Mouse (Mus musculus): ENCODE results near the gene Prss1. TPM values are rescaled to one million over a fixed set of nuclear protein-coding genes. Genes with fewer than 3 reads are reported as not detected.
"Not testable (repeated sequence)": the region's sequence is repeated elsewhere in the genome, so short reads cannot be mapped to it uniquely, and the experiment has no call there.

Prss1 gene
- polyA plus RNA-seq (2014; fragmentation: Nextera tagmentation; extraction: Ambion mirVana): not detected in 2 replicates

DNA sequence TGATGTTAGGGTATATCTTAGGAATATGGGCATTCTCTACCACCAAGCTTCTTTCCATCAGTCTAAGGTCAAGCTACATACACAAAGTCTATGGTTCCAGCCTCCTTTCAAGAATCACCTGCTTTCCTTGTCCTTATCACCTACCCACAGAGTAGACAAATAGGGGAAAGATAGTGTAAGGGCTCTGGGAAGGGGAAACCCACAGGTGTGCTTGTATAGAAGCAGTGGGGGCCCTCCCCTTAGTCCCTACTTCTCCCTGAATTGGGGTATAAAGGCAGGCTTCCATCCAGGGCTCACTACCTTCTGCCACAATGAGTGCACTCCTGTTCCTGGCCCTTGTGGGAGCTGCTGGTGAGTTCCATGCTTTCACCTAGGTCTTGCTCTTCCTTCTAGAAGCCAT, at the start of gene Prss1:
Prss1 (plus strand) TSS at position 301 of the 400 bp plus-strand sequence.
- H3K27ac ChIP-seq (ENCODE audit: low read depth); H3K4me2 ChIP-seq; H3K36me3 ChIP-seq (ENCODE audit: insufficient read depth); H3K27me3 ChIP-seq (ENCODE audit: insufficient read depth, low read length); ATAC-seq (ENCODE audit: insufficient read depth); H3K4me3 ChIP-seq (ENCODE audit: low read depth, low read length); H3K9me3 ChIP-seq (ENCODE audit: low read depth, low read length); H3K4me1 ChIP-seq (ENCODE audit: insufficient read depth); H3K9ac ChIP-seq; DNase-seq: not testable (repeated sequence)

DNA sequence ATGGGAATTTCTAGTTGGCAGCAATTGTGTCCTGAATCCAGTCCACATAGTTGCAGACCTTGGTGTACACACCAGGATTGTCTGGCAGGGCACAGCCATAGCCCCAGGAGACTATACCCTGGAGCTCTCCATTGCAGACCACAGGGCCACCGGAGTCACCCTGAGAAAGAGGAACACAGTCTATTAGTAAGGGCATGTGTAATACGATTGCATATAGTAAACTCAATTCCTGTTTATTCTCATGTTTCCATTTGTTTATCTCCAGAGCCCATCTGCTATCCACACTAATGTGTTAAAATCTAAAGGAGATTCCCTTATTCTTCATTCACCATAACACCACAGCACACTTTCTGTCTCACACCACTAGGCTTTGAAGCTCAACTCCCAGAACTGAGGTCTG, 16.5 kb upstream of the Prss1 start:
- H3K27ac ChIP-seq (ENCODE audit: low read depth); H3K4me2 ChIP-seq; H3K36me3 ChIP-seq (ENCODE audit: insufficient read depth); ATAC-seq (ENCODE audit: insufficient read depth); H3K9me3 ChIP-seq (ENCODE audit: low read depth, low read length); H3K9ac ChIP-seq; H3K4me1 ChIP-seq (ENCODE audit: insufficient read depth); H3K27me3 ChIP-seq (ENCODE audit: insufficient read depth, low read length); H3K4me3 ChIP-seq (ENCODE audit: low read depth, low read length); DNase-seq: not testable (repeated sequence)
- WGBS: 82% methylated on average over 2 of the region's 2 CpGs

DNA sequence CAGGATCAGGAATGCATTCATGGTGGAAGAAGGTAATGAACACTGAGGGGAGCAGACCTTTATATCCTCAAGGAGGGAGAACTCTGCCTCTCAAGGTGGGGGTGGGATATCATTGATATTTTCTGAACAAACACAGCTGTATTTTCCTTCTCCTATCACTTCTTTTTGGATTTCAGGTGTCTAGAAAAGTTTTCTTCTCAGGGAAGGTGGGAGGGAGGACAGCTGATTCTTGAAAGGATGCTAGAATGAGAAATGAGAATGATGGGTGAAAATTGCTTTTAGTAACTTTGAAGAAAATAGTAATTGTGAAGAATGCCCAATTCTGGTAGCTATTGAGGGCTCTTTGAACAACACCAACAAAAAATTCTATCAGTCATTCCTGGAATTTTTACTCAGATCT, 12.7 kb upstream of the Prss1 start, which contains the start of gene Gm10334:
Gm10334 (minus strand) TSS at position 101 of the 400 bp plus-strand sequence.
- not testable (repeated sequence) for H3K9ac ChIP-seq; DNase-seq; H3K9me3 ChIP-seq (ENCODE audit: low read depth, low read length); H3K4me1 ChIP-seq (ENCODE audit: insufficient read depth); H3K36me3 ChIP-seq (ENCODE audit: insufficient read depth); H3K27me3 ChIP-seq (ENCODE audit: insufficient read depth, low read length); H3K27ac ChIP-seq (ENCODE audit: low read depth); H3K4me3 ChIP-seq (ENCODE audit: low read depth, low read length); H3K4me2 ChIP-seq; ATAC-seq (ENCODE audit: insufficient read depth)

DNA sequence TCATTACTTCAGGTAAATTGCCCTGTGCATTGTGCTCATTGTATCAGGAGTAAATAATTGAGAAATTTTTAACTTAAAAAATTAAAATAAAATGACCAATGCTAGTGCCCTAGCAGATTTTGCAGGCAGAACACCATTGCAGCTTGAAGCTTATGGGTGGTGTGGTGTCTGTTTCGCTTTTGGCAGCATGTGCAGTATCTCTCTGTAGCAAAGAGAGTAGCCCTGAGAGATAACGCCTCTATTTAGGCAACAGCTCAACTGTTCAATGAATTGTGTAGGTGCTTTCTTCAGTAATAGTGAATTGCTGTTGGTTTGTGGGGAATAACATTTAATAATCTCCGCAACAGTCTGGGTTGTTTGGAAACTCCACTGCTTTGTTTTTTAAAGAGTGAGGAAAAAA, 40.6 kb downstream of the Prss1 start:
- H3K4me1 ChIP-seq (ENCODE audit: insufficient read depth): no peaks in the 10 kb centered on the region
- ATAC-seq (ENCODE audit: insufficient read depth) (no peak), DNase-seq (no peak)
- no peak overlapping the region for H3K27ac ChIP-seq (ENCODE audit: low read depth)
- no peaks in the 10 kb centered on the region for H3K27me3 ChIP-seq (ENCODE audit: insufficient read depth, low read length)
- TF ChIP-seq CTCF (IDR thresholded peaks at IDR 0.05; ENCODE audit: low read depth): no peak
- no peaks in the 10 kb centered on the region for H3K36me3 ChIP-seq (ENCODE audit: insufficient read depth)
- no peak overlapping the region for H3K9ac ChIP-seq
- H3K4me3 ChIP-seq (ENCODE audit: low read depth, low read length): no peak overlapping the region
- no peaks in the 10 kb centered on the region for H3K9me3 ChIP-seq (ENCODE audit: low read depth, low read length)
- H3K4me2 ChIP-seq: no peak overlapping the region
- 83% methylated on average over 3 of the region's 3 CpGs for WGBS

DNA sequence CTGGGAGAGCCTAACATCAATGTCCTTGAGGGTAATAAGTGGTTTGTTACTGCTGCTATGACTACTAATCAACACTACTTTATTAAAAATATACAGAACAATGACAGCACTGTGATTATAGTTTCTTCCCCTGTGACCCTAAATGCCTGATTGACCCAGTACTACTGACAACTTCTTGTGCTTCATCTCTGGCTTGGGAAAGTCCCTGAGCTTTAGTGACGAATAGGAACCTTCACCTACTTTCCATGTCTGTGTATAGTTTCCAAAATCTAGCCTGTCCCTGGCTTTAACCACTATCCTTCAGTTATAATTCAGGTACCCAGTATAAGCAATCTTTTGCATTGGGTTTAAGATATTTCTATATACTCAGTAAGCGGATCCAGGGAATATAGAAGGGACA, 46.2 kb downstream of the Prss1 start:
- ATAC-seq (ENCODE audit: insufficient read depth) (no peak), DNase-seq (no peak)
- no peak for TF ChIP-seq CTCF (IDR thresholded peaks at IDR 0.05; ENCODE audit: low read depth)
- no peak overlapping the region for H3K4me3 ChIP-seq (ENCODE audit: low read depth, low read length)
- H3K36me3 ChIP-seq (ENCODE audit: insufficient read depth): no peaks in the 10 kb centered on the region
- no peaks in the 10 kb centered on the region for H3K9me3 ChIP-seq (ENCODE audit: low read depth, low read length)
- H3K27me3 ChIP-seq (ENCODE audit: insufficient read depth, low read length): no peaks in the 10 kb centered on the region
- 81% methylated on average over 2 of the region's 2 CpGs for WGBS
- no peak overlapping the region for H3K9ac ChIP-seq
- no peaks in the 10 kb centered on the region for H3K4me1 ChIP-seq (ENCODE audit: insufficient read depth)
- H3K4me2 ChIP-seq: no peak overlapping the region
- H3K27ac ChIP-seq (ENCODE audit: low read depth): no peak overlapping the region

DNA sequence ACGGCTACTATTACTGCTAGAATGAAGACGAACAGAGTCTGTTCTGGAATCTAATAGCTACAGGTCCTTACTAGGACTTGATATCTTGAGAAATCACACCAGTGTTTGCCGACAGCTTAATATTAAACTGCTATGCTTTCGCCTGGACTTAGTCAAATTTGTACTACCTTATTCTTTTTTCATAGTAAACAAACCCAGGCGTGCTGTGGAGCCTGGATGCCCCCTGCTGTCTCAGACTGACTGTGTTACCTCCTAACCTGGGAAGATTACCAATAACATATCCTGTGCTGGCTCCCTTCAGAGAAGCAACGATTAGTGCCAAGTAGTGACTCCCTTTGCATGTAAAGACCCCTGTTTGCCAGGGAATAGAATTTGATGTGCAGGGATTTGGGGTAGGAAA, 46.6 kb downstream of the Prss1 start:
- Histone ChIP-seq H3K27ac (ENCODE audit: low read depth) (no peak overlapping the region), H3K36me3 (ENCODE audit: insufficient read depth) (no peaks in the 10 kb centered on the region), H3K9ac (no peak overlapping the region), H3K9me3 (ENCODE audit: low read depth, low read length) (no peaks in the 10 kb centered on the region), H3K4me3 (ENCODE audit: low read depth, low read length) (no peak overlapping the region), H3K4me1 (ENCODE audit: insufficient read depth) (no peaks in the 10 kb centered on the region), H3K27me3 (ENCODE audit: insufficient read depth, low read length) (no peaks in the 10 kb centered on the region), H3K4me2 (no peak overlapping the region)
- no peak for DNase-seq
- WGBS: 68% methylated on average over 6 of the region's 6 CpGs
- 0 out of 2 replicates have a peak, but pooled peaks have one; percentile 13 for TF ChIP-seq CTCF (IDR thresholded peaks at IDR 0.05; ENCODE audit: low read depth)
- ATAC-seq (ENCODE audit: insufficient read depth): no peak

Other genes starting within 250 kb of the Prss1 start
- not detected in 2 replicates for gene Try4, start 156.7 kb upstream of the Prss1 start, polyA plus RNA-seq (2014; fragmentation: Nextera tagmentation; extraction: Ambion mirVana)
- gene Try5, start 142.1 kb upstream of the Prss1 start, polyA plus RNA-seq (2014; fragmentation: Nextera tagmentation; extraction: Ambion mirVana): not detected in 2 replicates
- not detected in 2 replicates for gene Try10, start 104.8 kb upstream of the Prss1 start, polyA plus RNA-seq (2014; fragmentation: Nextera tagmentation; extraction: Ambion mirVana)
- not detected in 2 replicates for gene Prss3, start 81.3 kb upstream of the Prss1 start, polyA plus RNA-seq (2014; fragmentation: Nextera tagmentation; extraction: Ambion mirVana)
- gene Gm5771, start 66.6 kb upstream of the Prss1 start, polyA plus RNA-seq (2014; fragmentation: Nextera tagmentation; extraction: Ambion mirVana): not detected in 2 replicates
- not detected in 2 replicates for gene Gm10334, start 12.8 kb upstream of the Prss1 start, polyA plus RNA-seq (2014; fragmentation: Nextera tagmentation; extraction: Ambion mirVana)
- gene Prss2, start 62.9 kb downstream of the Prss1 start, polyA plus RNA-seq (2014; fragmentation: Nextera tagmentation; extraction: Ambion mirVana): not detected in 2 replicates
- gene Ephb6, start 146.6 kb downstream of the Prss1 start, polyA plus RNA-seq (2014; fragmentation: Nextera tagmentation; extraction: Ambion mirVana): 11.3 and 12.9 TPM in 2 replicates
- gene Trpv6, start 177.5 kb downstream of the Prss1 start, polyA plus RNA-seq (2014; fragmentation: Nextera tagmentation; extraction: Ambion mirVana): 1.5 and 1.6 TPM in 2 replicates
- gene Trpv5, start 221.8 kb downstream of the Prss1 start, polyA plus RNA-seq (2014; fragmentation: Nextera tagmentation; extraction: Ambion mirVana): not detected in 2 replicates
- not detected in 2 replicates for gene Llcfc1, start 225.5 kb downstream of the Prss1 start, polyA plus RNA-seq (2014; fragmentation: Nextera tagmentation; extraction: Ambion mirVana)
- gene Kel, start 245.4 kb downstream of the Prss1 start, polyA plus RNA-seq (2014; fragmentation: Nextera tagmentation; extraction: Ambion mirVana): 0.41 and 1.8 TPM in 2 replicates